Mouse (Mus musculus) heart, postnatal 36 days (tissue): ENCODE measurements at regions not wholly inside any gene's neighbourhood (a gene's known extent, or its start where the extent isn't known, plus 50 kb on each side); places are given as distances from the start of the nearest gene placed in this dataset.

Experiments used
- DNase-seq, 2 experiments: peaks; one replicate each; pipeline ENCODE4 v3.0.0; 2021 to 2022
- intact Hi-C: fragments of 180-260 bp; cut with DNase I; formaldehyde crosslinking; loops from one replicate; pipeline ENCODE4 v1.15.1; 2025

DNA sequence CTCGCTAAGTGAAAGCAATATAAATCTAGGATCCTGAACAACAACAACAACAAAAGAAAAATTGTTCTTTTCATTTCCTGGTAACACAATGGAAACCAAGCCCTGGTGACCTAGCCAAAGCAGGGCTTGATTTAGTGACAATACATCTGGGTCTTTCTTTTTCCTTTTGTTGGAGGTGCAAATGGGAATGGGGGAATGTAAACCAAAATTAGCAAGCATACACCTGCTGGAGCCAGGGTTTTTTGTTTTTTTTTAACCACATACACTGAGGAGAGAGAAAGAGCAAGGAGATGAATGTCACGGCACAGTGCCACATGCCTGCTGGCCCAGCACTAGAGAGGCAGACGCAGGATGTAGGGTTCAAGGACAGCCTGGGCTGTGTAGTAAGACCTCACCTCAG, 275.6 kb upstream of the Castor2 start:
- DNase-seq, result no peak
- intact Hi-C loops, result no loop called here

DNA sequence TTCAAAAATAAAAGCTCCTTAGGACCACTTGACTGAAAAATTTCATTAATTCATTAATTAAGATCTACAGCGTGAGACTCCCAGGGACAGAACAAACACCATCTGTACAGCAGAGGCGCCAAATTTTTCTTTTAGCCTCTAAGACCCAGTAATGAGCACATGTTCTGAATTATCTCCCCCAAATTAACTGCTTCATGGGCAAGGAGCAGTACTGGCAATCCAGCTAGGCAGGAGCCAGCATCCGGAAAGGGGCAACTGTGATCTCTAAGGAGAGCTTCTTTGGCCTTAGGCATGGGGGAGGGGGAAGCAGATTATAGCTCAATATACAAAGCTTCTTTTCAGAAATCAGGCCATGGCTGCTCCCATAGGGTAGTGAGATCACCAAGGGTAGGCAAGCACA, 278.2 kb upstream of the Castor2 start:
- DNase-seq, result no peak
- intact Hi-C loops, result no loop called here

DNA sequence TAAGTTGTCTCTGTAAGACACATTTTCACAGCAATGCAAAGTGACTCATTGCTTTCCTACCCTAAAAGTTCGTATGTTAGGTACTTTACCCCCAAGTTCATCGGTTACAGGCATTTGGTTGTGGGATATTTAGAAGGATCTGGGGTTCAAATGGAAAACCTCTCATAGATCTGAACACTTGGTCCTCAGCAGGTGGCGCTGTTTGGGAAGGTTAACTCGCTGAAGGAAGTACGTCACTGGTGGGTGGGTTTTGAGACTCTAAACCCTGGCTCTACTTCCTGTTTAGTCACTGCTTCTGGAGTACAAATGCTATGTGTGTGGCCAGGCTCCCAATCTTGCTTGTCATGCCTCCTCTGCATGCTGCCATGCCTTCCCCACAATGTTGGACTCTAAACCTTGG, 284.0 kb upstream of the Castor2 start:
- DNase-seq, result no peak
- intact Hi-C loops, result no loop called here

DNA sequence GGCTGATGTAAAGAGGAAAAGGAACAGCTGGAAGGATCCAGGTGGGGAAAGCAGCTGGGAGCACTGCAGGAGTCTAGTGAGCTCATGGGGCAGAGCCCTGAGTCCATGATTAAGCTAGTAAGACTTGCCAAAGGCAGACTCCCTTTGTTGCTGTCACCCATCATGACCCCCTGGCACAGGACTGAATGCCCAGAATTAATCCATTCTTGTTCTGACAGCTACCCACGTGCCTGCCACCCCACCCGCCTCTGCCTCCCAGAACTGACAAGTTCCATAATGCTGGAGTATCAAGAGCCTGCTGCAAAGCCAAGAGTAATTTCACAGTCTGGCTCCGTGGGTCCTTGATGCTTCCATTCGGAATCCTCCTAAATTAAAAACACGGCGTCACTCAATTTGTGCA, 285.1 kb upstream of the Castor2 start:
- intact Hi-C loops, result no loop called here
- no peak for DNase-seq

DNA sequence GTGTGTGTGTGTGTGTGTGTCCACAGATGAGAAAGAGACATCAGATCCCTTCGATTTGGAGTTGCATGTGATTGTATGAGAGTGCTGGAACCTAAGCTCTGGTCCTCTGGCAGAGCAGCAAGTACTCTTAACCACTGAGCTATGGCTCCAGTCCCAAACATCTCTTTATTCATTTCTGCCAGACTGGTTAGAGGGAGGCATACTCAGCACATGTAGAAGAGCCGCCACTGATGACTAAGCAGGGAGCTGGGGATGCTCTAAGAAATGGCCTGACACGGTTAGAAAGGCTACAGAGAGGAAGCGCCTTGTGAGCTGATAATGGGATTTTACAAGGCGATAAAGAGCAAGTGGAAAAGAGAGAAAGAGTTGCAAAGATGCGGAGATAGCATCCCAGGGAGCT, 287.3 kb upstream of the Castor2 start:
- intact Hi-C loops, result no loop called here
- no peak for DNase-seq

DNA sequence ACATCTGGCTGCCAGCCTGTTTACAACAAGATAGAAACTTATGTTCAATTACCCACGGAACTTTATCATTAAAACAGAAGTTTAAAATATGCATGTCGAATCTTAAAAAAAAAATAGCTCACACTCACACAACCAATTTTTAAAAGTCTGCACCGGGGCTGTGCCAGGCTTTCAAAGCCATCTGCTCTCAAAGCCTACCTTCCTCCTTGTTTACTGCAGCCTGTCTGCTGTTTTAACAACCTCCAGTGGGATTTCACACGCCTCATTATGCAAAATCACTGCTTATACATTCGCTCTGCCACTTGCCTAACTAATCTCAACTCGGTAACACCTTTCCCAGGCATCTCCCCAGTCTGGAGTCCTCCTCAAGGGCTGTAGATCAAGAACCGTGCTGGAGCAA, 292.6 kb upstream of the Castor2 start:
- intact Hi-C loops, result loop anchor here (10.0 kb wide), 3 partner anchors 198 to 1572 kb away; no protein-coding TSS in a partner anchor

DNA sequence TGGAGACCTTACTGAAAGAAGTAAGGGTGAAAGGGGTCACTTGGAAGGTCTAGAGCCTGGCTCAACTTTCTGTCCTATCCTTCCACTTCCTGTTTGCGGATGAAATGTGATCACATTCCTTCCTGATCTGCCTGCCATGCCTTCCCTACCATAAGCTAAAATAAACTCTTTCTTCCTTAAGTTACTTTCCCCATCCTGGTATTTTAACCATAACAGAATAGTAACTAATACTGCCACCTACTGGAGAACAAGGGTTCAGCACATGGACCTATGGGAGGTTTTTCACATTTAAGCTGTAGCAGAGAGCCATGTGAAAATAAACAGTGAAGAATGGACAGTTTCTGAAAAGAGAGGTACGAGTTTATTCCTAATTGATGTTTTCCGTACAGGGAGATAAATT, 297.5 kb upstream of the Castor2 start:
- DNase-seq, result no peak
- intact Hi-C loops, result loop anchor here (10.0 kb wide), 3 partner anchors 203 to 1567 kb away; no protein-coding TSS in a partner anchor

More for the DNA sequence above, 292.6 kb upstream of the Castor2 start:
- no peak for DNase-seq

DNA sequence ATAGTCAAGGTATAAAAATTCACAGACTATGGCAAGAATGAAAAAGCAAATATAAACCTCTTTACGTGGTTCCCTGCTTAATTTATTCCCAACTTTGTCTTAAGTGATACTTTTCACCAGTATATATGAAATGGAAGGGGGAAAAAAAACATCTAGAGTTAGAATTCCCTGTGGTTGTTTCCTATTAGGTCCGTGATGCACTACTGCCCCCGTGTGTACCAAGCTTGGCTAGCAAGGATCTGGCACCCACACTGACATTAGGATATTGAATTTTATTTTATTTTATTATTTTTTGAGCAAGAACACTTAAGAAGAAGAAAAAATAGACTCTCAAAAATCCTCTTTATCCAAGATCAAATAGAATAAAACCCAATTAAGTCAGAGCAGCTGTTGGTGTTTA, 303.9 kb upstream of the Castor2 start:
- DNase-seq, result no peak
- intact Hi-C loops, result loop anchor here (10.0 kb wide), 1 partner anchor 1681 kb away; no protein-coding TSS in a partner anchor

DNA sequence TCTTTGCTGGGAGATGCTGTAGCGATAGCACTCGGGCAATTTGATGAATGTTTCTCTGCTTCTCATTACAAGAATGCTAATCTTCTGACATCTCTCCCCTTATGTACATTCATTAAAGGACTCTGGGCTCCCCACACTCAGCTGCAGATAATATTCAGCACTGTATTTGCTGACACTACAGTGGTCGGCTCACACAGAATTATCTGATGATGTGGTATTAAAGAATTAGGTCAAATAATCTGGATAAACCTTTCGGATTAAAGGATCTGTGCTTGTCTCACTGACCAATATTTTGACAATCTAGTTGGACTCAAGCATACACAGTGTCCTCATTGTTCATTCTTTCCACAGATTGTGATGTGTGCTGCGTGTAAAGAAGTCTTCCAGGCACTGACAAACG, 308.8 kb upstream of the Castor2 start:
- no peak for DNase-seq
- intact Hi-C loops, result loop anchor here (10.0 kb wide), 1 partner anchor 1676 kb away; no protein-coding TSS in a partner anchor

DNA sequence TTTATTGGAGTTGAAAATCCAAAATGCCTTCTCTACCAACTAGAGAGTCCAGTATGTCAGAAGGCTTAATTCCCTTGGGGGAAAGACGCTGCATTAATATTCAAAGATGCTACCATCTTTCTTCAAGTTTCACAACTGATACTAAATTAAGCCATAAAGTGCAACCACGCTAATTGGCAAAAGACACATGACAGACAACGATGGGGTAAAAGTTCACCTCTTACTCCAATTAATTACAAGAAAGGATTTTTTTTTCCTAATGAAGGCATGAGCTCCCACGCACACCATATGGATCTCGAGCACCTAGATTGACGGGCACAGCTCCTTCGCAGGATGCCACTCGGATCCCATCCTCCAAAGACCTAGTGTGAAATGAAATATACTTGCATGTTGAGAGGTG, 311.5 kb upstream of the Castor2 start:
- intact Hi-C loops, result no loop called here
- DNase-seq, result no peak

DNA sequence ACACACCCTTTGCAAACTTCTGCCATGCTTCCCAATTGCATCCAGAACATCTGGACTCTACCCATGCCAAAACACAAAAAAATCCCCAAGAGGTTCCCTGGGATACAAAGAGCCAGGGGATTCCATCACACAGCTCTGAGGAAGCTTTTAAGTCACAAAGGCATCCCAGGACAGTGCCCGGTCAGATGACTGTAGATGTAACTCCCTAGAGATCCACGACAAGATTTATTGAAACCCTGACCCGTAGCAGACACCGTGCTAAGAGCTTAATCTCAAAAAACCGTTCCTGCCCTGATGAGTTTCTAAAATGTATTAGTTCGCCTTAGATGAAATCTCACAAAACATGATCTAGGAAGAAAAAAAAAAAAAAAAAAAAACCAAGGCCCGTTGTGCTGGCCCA, 312.0 kb upstream of the Castor2 start:
- no peak for DNase-seq
- intact Hi-C loops, result no loop called here

DNA sequence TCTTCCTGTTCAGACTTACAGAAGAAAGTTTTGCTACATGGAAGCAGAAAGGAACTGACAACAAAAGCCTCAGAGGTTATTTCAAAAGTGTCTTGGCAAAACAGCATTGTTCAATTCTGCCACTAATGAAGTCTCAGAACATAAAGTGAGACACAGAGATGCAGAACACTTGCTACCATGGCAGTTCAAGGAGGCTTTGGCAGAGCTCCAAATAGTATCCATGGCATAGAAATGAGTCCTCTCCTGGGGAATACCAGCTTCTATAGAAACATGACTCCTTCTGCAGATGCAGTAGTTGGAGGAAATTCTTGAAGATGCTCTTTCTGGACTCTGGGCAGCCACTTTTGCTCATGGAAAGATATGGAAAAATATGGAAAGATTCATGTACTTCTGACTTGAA, 322.9 kb upstream of the Castor2 start:
- intact Hi-C loops, result no loop called here
- no peak for DNase-seq

DNA sequence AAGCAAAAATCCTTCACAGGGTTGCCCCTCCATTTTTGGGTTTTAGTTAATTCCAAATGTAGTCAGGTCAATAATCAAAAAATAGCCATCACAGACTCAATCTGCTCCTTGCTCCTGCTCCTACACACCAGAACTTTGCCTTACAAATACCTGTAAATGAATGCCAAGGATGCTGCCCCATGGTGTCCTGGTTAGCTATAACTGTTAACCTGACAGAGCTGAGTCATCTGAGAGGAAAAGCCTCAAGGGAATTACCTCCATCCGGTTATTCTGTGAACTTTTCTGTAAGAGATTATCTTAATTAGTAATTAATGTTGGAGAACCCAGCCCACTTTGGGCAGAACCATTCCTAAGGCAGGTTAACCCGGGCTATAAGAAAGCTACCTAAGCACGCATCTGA, 325.4 kb upstream of the Castor2 start:
- no peak for DNase-seq
- intact Hi-C loops, result no loop called here

DNA sequence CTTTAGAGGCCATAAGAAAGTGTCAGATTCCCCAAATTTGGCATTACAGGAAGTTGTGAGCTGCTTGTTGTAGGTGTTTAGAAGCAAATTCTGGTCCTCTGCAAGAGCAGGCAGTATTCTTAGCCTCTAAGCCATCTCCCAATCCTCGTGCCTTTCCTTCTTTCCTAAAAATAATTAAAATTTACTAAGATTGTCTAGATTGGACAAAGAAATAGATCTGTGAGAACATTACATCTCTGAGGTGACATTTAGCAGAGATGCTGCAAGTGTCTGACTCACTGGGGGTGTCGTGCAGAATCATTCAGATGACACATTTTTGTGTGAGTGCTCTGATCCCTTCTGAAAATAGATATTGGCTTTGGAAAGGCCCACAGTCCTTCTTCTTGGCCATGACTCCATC, 330.7 kb upstream of the Castor2 start:
- intact Hi-C loops, result no loop called here
- no peak for DNase-seq

DNA sequence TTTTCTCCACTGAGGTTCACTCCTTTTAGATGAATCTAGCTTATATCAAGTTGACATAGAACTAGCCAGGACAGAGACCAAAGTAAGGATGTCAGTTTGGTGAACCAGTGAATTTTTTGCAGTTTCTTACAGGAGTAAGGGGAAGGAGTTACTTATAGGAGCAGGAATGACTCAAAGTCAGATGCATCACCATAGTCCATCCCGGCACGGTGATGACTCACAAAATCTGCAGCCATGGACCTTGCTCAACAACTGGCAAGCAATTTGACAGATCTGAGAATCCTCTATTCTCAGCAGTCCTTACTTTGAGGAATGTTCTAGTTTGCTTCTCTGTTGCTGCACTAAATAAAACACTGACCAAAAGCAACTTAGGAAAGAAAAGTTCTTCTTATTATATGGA, 341.7 kb upstream of the Castor2 start:
- no peak for DNase-seq
- intact Hi-C loops, result no loop called here

DNA sequence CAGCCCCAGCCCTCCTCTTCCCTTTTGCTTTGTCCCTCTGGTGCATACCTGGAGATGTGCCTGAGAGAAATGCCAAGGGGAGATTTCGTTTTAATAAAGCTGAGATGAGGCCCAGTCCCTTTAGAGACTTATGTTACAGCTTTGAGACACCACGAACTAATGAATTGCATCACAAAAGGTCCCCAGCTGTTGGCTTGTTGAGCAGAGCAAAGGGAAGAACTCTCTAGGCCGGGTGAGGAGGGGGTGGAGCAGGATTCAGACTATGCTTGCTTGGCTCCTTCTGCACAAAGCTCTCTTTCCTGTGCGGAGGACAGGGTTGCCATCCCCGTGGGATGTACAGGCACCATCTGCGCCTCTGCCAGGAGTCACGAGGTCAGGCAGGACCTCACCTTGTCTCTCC, 345.3 kb upstream of the Castor2 start:
- no peak for DNase-seq
- intact Hi-C loops, result no loop called here

DNA sequence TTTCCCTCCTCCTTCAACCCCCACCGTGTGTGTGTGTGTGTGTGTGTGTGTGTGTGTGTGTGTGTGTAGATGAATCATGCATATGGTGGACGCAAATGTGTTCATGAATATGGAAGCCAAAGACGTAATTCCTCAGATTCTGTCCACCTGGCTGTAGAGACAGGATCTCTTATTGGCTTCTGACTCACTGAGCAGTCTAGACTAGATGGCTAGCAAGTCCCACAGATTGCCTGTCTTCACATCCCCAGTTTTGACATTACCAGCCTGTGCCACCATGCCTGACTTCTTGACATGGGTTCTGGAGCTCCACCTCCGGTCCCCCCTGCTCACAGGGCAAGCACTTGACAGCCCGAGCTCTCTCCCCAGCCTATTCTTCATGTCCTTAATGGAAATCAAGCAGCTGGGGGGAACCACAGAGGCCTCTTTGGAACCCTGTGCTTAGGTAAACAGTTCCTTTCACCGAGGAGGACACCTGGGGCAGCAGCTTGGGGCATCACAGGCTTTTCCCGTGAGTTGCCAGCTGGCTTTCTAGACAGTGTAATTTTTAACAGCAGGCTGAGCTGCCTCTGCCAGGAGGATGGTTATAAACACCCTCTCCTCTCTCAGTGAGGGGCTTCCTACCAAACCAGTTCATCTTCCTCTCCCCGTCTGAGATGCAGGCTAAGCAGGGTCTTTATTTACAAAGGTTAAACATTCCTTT, 345.9 kb upstream of the Castor2 start:
- DNase-seq, result no peak

DNA sequence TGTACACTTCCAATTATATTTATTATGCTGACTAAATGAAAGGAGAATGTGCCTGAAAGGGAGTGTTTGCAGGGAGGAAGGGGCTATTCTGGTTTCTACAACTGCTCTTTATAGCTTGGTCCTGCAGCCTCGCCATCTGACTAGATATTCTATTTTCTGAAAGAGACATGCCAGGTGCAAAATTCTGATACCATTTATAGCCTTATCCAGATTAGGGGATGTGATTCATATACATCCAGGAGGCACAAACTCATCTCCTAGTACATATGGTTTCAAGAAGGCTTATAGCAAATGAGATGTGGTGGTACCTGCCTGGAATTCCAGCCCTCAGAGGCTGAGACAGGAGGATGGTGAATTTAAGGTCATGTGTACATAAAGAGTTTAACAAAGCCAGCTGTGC, 352.6 kb upstream of the Castor2 start:
- intact Hi-C loops, result no loop called here
- DNase-seq, result no peak

More for the DNA sequence above, 345.9 kb upstream of the Castor2 start:
- intact Hi-C loops, result no loop called here

DNA sequence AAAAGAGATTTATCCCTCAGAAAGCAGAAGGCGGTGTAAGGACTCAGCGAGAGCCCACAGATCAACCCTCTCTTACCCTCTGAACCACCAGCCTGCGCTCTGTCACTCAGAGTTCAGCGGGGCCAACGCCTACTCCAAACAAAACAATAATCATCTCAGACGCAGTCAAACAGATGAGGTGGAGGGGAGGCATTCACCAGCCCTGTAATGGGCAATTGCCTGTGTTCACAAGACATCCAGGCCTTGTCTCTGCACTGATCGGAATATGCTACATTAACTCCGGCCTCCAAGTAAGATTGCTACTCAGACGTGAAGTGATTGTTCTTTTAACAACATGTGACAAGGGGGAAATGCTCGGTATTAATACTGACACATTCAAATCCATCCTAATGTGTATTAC, 353.1 kb upstream of the Castor2 start:
- DNase-seq, result no peak
- intact Hi-C loops, result no loop called here

DNA sequence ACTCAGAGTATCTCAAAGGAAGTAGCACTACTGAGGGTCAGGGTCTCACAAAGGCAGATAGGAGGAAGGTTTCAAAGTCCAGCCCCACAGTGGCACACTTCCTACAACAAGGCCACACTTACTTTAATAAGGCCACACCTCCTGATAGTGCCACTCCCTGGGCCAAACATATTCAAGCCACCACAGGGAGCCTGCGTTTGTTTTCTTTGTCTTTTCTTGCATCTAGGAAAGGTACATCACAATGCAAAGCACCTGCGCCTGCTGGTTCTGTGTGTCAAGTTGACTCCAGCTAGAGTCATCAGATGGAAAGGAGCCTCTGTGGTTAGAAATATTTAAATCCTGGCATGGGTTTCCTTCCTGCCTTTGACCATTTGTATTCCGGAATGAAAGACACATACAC, 355.4 kb upstream of the Castor2 start:
- intact Hi-C loops, result no loop called here
- no peak for DNase-seq

DNA sequence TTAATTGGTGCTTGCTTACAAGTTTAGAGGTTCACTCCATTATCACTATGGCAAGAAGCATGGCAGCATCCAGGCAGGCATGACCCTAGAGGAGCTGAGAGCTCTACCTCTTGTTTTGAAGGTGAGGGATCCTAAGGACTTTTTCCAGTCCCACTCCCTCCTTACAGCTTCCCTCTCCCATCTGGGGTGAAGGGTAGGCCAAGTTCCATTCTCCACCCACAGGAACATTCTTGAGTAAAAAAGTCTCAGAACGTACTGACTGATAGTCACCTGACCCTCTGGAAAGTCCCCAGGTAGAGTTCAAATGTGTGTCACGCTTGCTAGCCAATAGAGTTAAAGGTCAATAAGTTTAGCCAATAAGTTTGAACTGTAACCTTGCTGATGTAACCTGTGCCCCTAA, 355.9 kb upstream of the Castor2 start:
- no peak for DNase-seq
- intact Hi-C loops, result no loop called here

DNA sequence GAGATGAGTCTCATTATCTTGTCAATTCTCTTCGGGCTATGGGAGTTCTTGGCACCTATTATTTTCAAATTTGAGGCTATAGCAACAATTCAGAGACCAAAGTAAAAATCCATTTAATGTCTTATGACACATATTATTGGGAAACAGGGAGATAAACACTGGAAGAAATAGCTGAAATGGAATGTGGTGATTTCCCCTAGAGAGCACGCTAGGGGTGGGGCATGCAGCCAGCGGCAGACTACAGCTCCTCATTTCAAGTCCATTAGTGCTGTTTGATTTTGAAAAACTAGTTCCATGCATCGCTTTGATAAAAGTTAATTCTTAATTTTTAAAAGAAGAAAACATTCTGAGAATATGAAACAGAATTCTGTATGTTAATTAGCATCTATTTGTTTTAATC, 367.6 kb upstream of the Castor2 start:
- intact Hi-C loops, result no loop called here
- no peak for DNase-seq
